Mouse (Mus musculus): ENCODE measurements at regions not wholly inside any gene's neighbourhood (a gene's known extent, or its start where the extent isn't known, plus 50 kb on each side); places are given as distances from the start of the nearest gene placed in this dataset.

GRCm38 (mm10) chr9:67610696-67611095 is 51.2 kb upstream of the Tln2 start:
- Histone ChIP-seq H3K4me1 (replicated peaks) (peaks cover 29% of the 10 kb centered on the region; the same call in 1 of the 2 replicates), H3K27ac (no peak overlapping the region), H3K27me3 (ENCODE audit: insufficient read depth, poor library complexity, severe bottlenecking) (no peaks in the 10 kb centered on the region), H3K9me3 (no peaks in the 10 kb centered on the region), H3K4me3 (no peak overlapping the region), H3K36me3 (no peaks in the 10 kb centered on the region)
- WGBS, result 87% methylated on average over 6 of the region's 6 CpGs
- DNase-seq (ENCODE audit: low spot score), result no peak

DNA sequence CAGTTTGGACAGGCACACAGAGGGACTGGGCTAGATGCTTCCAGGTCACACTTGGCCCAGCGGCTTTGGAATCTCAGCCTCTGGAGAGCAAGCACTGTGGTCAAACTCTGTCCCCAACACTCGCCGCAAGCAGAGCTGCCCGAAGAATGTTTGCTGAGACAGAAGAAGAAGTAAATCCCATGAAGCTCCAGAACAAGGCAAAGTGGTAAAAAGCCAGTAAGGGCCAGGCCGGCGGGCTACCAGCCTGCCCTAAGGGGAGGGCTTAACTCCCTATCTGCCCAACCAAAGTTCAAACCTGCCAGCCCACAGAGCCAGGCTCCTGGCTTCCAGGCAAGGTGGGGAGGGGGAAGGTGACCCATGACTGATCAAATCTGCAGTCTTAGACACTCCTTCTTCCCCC is 52.2 kb upstream of the Tln2 start:
- H3K4me1 ChIP-seq (replicated peaks), result peaks cover 33% of the 10 kb centered on the region
- H3K4me3 ChIP-seq, result no peak overlapping the region
- DNase-seq (ENCODE audit: low spot score), result no peak
- H3K36me3 ChIP-seq, result no peaks in the 10 kb centered on the region
- H3K27me3 ChIP-seq (ENCODE audit: insufficient read depth, poor library complexity, severe bottlenecking), result no peaks in the 10 kb centered on the region
- WGBS, result 88% methylated on average over 6 of the region's 6 CpGs
- H3K27ac ChIP-seq, result no peak overlapping the region
- no peaks in the 10 kb centered on the region for H3K9me3 ChIP-seq

GRCm38 (mm10) chr9:67612101-67612500 is 52.6 kb upstream of the Tln2 start:
- no peaks in the 10 kb centered on the region for H3K27me3 ChIP-seq (ENCODE audit: insufficient read depth, poor library complexity, severe bottlenecking)
- H3K36me3 ChIP-seq, result no peaks in the 10 kb centered on the region
- DNase-seq (ENCODE audit: low spot score), result no peak
- no peak overlapping the region for H3K27ac ChIP-seq
- no peaks in the 10 kb centered on the region for H3K9me3 ChIP-seq
- no peak overlapping the region for H3K4me3 ChIP-seq
- WGBS, result 92% methylated on average over 2 of the region's 2 CpGs
- peaks cover 37% of the 10 kb centered on the region for H3K4me1 ChIP-seq (replicated peaks)

- no peaks in the 10 kb centered on the region for H3K9me3 ChIP-seq
- H3K36me3 ChIP-seq, result no peaks in the 10 kb centered on the region
- H3K27me3 ChIP-seq (ENCODE audit: insufficient read depth, poor library complexity, severe bottlenecking), result no peaks in the 10 kb centered on the region
- DNase-seq (ENCODE audit: low spot score), result no peak
- 75% methylated on average over 2 of the region's 2 CpGs for WGBS
- no peak overlapping the region for H3K4me3 ChIP-seq
- H3K4me1 ChIP-seq (replicated peaks), result peaks cover 42% of the 10 kb centered on the region
- no peak overlapping the region for H3K27ac ChIP-seq
These were observed 54.7 kb upstream of the Tln2 start for GRCm38 (mm10) chr9:67614068-67614727.

GRCm38 (mm10) chr9:67616207-67616606 is 56.7 kb upstream of the Tln2 start:
- peaks cover 46% of the 10 kb centered on the region for H3K4me1 ChIP-seq (replicated peaks)
- no peaks in the 10 kb centered on the region for H3K36me3 ChIP-seq
- H3K27ac ChIP-seq, result no peak overlapping the region
- H3K27me3 ChIP-seq (ENCODE audit: insufficient read depth, poor library complexity, severe bottlenecking), result no peaks in the 10 kb centered on the region
- H3K4me3 ChIP-seq, result no peak overlapping the region
- no peaks in the 10 kb centered on the region for H3K9me3 ChIP-seq
- no peak for DNase-seq (ENCODE audit: low spot score)
- WGBS, result 86% methylated on average over 2 of the region's 2 CpGs

DNA sequence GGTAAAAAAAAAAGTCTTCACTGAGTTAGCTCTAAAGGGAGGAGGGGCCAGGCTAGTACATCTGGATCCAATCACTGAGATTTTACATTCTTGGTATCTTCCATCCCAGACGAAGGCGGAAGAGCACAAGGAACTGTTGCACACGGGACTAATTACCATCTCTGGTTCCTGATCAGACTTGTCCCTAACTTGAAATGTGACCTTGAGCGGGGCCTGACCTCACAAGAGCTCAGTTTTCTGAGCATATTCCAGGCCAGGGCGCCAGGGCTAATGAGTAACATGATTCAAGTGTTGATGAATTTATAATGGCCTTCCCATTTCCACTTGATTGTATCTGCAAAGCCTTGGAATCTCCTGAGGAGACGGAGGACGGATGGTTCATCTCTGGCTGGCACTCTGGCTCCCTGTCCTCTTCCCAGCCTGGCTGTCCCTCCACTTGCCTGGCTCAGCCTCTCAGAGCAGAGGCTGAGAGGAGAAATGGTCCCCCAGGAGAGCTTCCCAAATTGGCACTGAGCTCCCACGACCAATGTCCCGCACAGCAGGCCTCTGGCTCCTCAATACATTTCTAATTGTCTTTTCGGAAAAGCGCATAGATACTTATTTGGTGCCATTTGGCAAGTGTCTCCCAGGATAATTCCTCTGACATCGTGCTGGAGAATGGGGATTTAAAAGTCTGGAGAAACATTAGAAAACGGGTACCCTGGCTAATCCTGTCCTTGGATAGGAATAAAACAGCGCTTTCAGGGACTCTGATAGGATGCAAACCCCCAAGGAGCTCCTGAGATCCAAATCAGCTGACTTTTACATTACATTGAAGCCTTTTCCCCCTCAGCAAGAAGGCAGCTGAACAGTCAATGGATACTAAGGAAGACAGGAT is 58.1 kb upstream of the Tln2 start:
- H3K27ac ChIP-seq, result peak overlapping the region; percentile 62; the same call in 1 of the 2 replicates
- DNase-seq (ENCODE audit: low spot score), result peak; percentile 47
- H3K27me3 ChIP-seq (ENCODE audit: insufficient read depth, poor library complexity, severe bottlenecking), result no peaks in the 10 kb centered on the region
- H3K4me3 ChIP-seq, result no peak overlapping the region
- WGBS, result 47% methylated on average over 14 of the region's 14 CpGs
- H3K4me1 ChIP-seq (replicated peaks), result peaks cover 48% of the 10 kb centered on the region
- no peaks in the 10 kb centered on the region for H3K36me3 ChIP-seq
- no peaks in the 10 kb centered on the region for H3K9me3 ChIP-seq

GRCm38 (mm10) chr9:67620945-67621344 is 61.4 kb upstream of the Tln2 start:
- WGBS, result 59% methylated on average over 3 of the region's 3 CpGs
- Histone ChIP-seq H3K36me3 (no peaks in the 10 kb centered on the region), H3K4me3 (no peak overlapping the region), H3K4me1 (replicated peaks) (peaks cover 39% of the 10 kb centered on the region), H3K27me3 (ENCODE audit: insufficient read depth, poor library complexity, severe bottlenecking) (no peaks in the 10 kb centered on the region), H3K9me3 (no peaks in the 10 kb centered on the region), H3K27ac (no peak overlapping the region)
- no peak for DNase-seq (ENCODE audit: low spot score)

DNA sequence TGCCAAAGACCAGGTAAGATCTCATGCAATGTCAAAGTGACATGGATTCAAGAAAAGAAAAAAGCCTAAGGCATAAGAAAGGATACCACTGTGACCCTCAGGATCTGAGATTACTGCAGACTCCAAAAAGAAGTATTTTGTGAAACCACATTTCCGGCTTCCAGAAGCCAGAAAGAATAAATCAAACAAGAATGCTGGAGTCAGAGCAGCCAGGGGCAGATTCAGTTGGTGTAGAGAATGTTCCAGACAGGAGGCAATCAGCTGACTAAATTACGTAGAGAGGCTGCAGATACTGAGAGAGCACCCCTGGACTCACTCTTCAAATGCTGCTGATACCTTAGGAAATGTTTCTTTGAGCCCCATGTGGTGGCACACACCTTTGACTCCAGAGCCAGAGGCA is 67.7 kb upstream of the Tln2 start:
- Histone ChIP-seq H3K27ac (no peak overlapping the region), H3K27me3 (ENCODE audit: insufficient read depth, poor library complexity, severe bottlenecking) (peaks cover 18% of the 10 kb centered on the region), H3K4me1 (replicated peaks) (peaks cover 34% of the 10 kb centered on the region), H3K4me3 (no peak overlapping the region), H3K9me3 (no peaks in the 10 kb centered on the region), H3K36me3 (no peaks in the 10 kb centered on the region)
- WGBS, result 91% methylated on average over 2 of the region's 2 CpGs
- DNase-seq (ENCODE audit: low spot score), result no peak

DNA sequence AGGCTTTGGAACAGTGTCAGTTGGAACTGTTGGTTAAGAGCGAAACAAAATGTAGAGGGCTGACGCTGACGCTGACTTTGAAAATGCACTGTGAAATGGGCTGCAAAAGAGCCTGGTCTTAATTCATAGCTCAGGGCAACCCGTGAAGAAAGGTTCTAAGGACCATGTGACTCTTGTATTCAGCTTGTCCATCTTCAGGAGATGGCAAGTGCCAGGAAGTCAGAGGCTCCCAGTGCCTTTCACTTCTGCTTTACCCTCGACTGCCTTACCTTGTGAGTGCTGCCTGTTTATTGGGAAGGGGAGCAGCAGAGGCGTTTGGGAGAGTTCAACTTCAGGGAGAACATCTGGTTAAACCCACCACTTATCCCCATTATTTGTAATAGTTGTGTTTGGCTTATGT is 70.1 kb upstream of the Tln2 start:
- Histone ChIP-seq H3K4me3 (no peak overlapping the region), H3K4me1 (replicated peaks) (peaks cover 42% of the 10 kb centered on the region), H3K36me3 (no peaks in the 10 kb centered on the region), H3K27ac (no peak overlapping the region), H3K27me3 (ENCODE audit: insufficient read depth, poor library complexity, severe bottlenecking) (peaks cover 26% of the 10 kb centered on the region), H3K9me3 (no peaks in the 10 kb centered on the region)
- no peak for DNase-seq (ENCODE audit: low spot score)
- 34% methylated on average over 6 of the region's 6 CpGs for WGBS

GRCm38 (mm10) chr9:67630173-67630572 is 70.7 kb upstream of the Tln2 start:
- DNase-seq (ENCODE audit: low spot score), result no peak
- 73% methylated on average over 3 of the region's 3 CpGs for WGBS

GRCm38 (mm10) chr9:67631741-67632243 is 72.3 kb upstream of the Tln2 start:
- peaks cover 26% of the 10 kb centered on the region for H3K27me3 ChIP-seq (ENCODE audit: insufficient read depth, poor library complexity, severe bottlenecking)
- H3K4me3 ChIP-seq, result peak overlapping the region; percentile 86
- no peaks in the 10 kb centered on the region for H3K9me3 ChIP-seq
- no peak for DNase-seq (ENCODE audit: low spot score)
- H3K4me1 ChIP-seq (replicated peaks), result peaks cover 38% of the 10 kb centered on the region
- no peaks in the 10 kb centered on the region for H3K36me3 ChIP-seq
- 4% methylated on average over 6 of the region's 6 CpGs for WGBS
- H3K27ac ChIP-seq, result no peak overlapping the region

More at GRCm38 (mm10) chr9:67630173-67630572, 70.7 kb upstream of the Tln2 start:
- Histone ChIP-seq H3K4me3 (no peak overlapping the region), H3K4me1 (replicated peaks) (peaks cover 44% of the 10 kb centered on the region), H3K27ac (no peak overlapping the region), H3K27me3 (ENCODE audit: insufficient read depth, poor library complexity, severe bottlenecking) (peaks cover 26% of the 10 kb centered on the region), H3K36me3 (no peaks in the 10 kb centered on the region), H3K9me3 (no peaks in the 10 kb centered on the region)

DNA sequence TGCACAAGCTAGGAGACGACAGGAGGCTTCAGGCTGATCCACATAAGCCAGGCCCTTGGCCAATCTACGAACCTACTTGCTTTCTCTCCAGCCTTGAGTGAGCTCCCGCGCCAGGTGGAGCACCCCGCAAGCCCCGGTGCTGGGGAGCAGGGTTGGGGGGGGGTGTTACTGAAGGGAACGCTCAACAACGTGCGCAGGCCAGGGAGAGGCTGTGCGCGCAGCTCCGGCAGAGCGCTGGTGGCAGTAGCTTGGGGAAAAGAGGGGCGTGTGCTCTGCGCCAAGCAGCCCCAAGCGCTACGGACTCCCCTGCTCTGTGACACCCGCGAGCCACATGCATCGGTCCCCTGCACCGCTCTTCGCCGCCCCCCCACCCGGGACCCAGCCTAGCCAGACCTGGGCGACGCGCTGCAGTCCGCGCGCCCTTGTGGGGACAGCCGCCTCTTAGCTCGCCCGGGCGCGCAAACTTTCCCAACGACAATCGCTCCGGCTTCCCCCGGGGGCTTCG is 73.1 kb upstream of the Tln2 start:
- H3K4me1 ChIP-seq (replicated peaks), result peaks cover 38% of the 10 kb centered on the region
- no peaks in the 10 kb centered on the region for H3K9me3 ChIP-seq
- peak overlapping the region; percentile 86 for H3K4me3 ChIP-seq
- peaks cover 26% of the 10 kb centered on the region for H3K27me3 ChIP-seq (ENCODE audit: insufficient read depth, poor library complexity, severe bottlenecking)
- H3K36me3 ChIP-seq, result no peaks in the 10 kb centered on the region
- peak; percentile 61 for DNase-seq (ENCODE audit: low spot score)
- WGBS, result under 1% methylated on average over 40 of the region's 40 CpGs
- peak overlapping the region; percentile 79 for H3K27ac ChIP-seq

All from hindbrain, embryonic 10.5 days (tissue).